Mouse (Mus musculus) testis, adult 2 months (tissue): ENCODE measurements around the gene Gm17660. TPM values are rescaled to one million over a fixed set of nuclear protein-coding genes. Genes with fewer than 3 reads are reported as not detected.
A peak's percentile ranks its signal among the peaks of the same experiment; 100 is the strongest.

Source experiments
- H3K27ac ChIP-seq: fragments of 200-500 bp; 2 replicates; pipeline ENCODE4 v1.5.1; 2012; ENCODE audit warnings: low read depth, low read length; ENCODE audit not compliant: control insufficient read depth, insufficient read depth
- H3K27me3 ChIP-seq: fragments of 200-500 bp; 2 replicates; pipeline ENCODE4 v1.6.1; 2012; ENCODE audit warnings: mild to moderate bottlenecking, low read length, moderate library complexity; ENCODE audit not compliant: control insufficient read depth, insufficient read depth
- H3K36me3 ChIP-seq: fragments of 200-500 bp; 2 replicates; pipeline ENCODE4 v1.6.1; 2012; ENCODE audit warnings: mild to moderate bottlenecking, low read length; ENCODE audit not compliant: control insufficient read depth, insufficient read depth
- H3K4me1 ChIP-seq: fragments of 200-500 bp; 2 replicates; pipeline ENCODE4 v1.6.1; 2012; ENCODE audit warnings: low read length; ENCODE audit not compliant: control insufficient read depth, insufficient read depth
- H3K4me3 ChIP-seq: fragments of 200-500 bp; 2 replicates; pipeline ENCODE4 v1.5.1; 2012; ENCODE audit warnings: low read depth, mild to moderate bottlenecking, low read length, moderate library complexity, mixed read lengths; ENCODE audit not compliant: control insufficient read depth
- CTCF ChIP-seq: fragments of 200-500 bp; IDR thresholded peaks from 2 replicates; pipeline ENCODE4 v1.5.1; 2012; ENCODE audit warnings: low read depth, mild to moderate bottlenecking, inconsistent platforms, low read length, moderate library complexity; ENCODE audit not compliant: control insufficient read depth, insufficient read depth, insufficient replicate concordance
- POLR2A ChIP-seq: fragments of 200-500 bp; IDR thresholded peaks from 2 replicates; pipeline ENCODE4 v1.6.1; 2012; ENCODE audit warnings: low read depth, mild to moderate bottlenecking, inconsistent platforms, low read length, moderate library complexity; ENCODE audit not compliant: control insufficient read depth
- polyA plus RNA-seq: library from polyadenylated mRNA; depleted of rRNA; stranded (reverse); fragments of >200 nt; gene quantifications from 2 replicates; pipeline ENCODE4 v1.2.3, GENCODE M21; 2012

Gm17660 gene
- polyA plus RNA-seq, 1 experiment, result 0.62 TPM

GRCm38 (mm10) chr5:104101678-104102531, 24.5 kb upstream of the Gm17660 start:
- Histone ChIP-seq H3K27ac (peak overlapping the region; percentile 54), H3K4me3 (no peak overlapping the region), H3K36me3 (no peaks in the 10 kb centered on the region), H3K27me3 (no peaks in the 10 kb centered on the region), H3K4me1 (no peaks in the 10 kb centered on the region)
- no peak for TF ChIP-seq POLR2A
- TF ChIP-seq CTCF, result no peak

- TF ChIP-seq POLR2A (no peak), CTCF (no peak)
- Histone ChIP-seq H3K4me3 (no peak overlapping the region), H3K36me3 (no peaks in the 10 kb centered on the region)
These were observed 18.9 kb upstream of the Gm17660 start for GRCm38 (mm10) chr5:104096078-104096938.

GRCm38 (mm10) chr5:104095416-104096077, 18.1 kb upstream of the Gm17660 start:
- no peaks in the 10 kb centered on the region for H3K27me3 ChIP-seq
- H3K27ac ChIP-seq, result no peak overlapping the region
- no peak overlapping the region for H3K4me3 ChIP-seq
- H3K4me1 ChIP-seq, result peaks cover 13% of the 10 kb centered on the region
- TF ChIP-seq CTCF (no peak), POLR2A (no peak)
- H3K36me3 ChIP-seq, result no peaks in the 10 kb centered on the region

More at GRCm38 (mm10) chr5:104096078-104096938, 18.9 kb upstream of the Gm17660 start:
- H3K27me3 ChIP-seq, result no peaks in the 10 kb centered on the region
- H3K27ac ChIP-seq, result no peak overlapping the region
- peaks cover 13% of the 10 kb centered on the region for H3K4me1 ChIP-seq

- Histone ChIP-seq H3K27me3 (no peaks in the 10 kb centered on the region), H3K4me1 (peaks cover 11% of the 10 kb centered on the region), H3K27ac (no peak overlapping the region), H3K36me3 (no peaks in the 10 kb centered on the region), H3K4me3 (no peak overlapping the region)
- TF ChIP-seq CTCF (no peak), POLR2A (no peak)
These were observed 12.3 kb upstream of the Gm17660 start for GRCm38 (mm10) chr5:104089751-104090150.

- no peak overlapping the region for H3K27ac ChIP-seq
- no peaks in the 10 kb centered on the region for H3K36me3 ChIP-seq
- TF ChIP-seq POLR2A, result no peak
- TF ChIP-seq CTCF, result no peak
- peak overlapping the region; percentile 54 for H3K4me3 ChIP-seq
- H3K27me3 ChIP-seq, result no peaks in the 10 kb centered on the region
- H3K4me1 ChIP-seq, result peaks cover 3% of the 10 kb centered on the region; the same call in 1 of the 2 replicates
These were observed 8.0 kb upstream of the Gm17660 start for GRCm38 (mm10) chr5:104085366-104085765.

- Histone ChIP-seq H3K36me3 (no peaks in the 10 kb centered on the region), H3K27me3 (no peaks in the 10 kb centered on the region), H3K4me3 (no peak overlapping the region), H3K4me1 (no peaks in the 10 kb centered on the region), H3K27ac (no peak overlapping the region)
- TF ChIP-seq CTCF, result no peak
- no peak for TF ChIP-seq POLR2A
These were observed 3.3 kb upstream of the Gm17660 start for GRCm38 (mm10) chr5:104080736-104081135.
